Mouse (Mus musculus) adrenal gland, postnatal 36 days (tissue): ENCODE results near the gene 2610507B11Rik. TPM values are rescaled to one million over a fixed set of nuclear protein-coding genes. Genes with fewer than 3 reads are reported as not detected.

Experiments used
- total RNA-seq, 2 experiments: library from RNA; stranded (reverse); gene quantifications; 2 replicates each; pipeline ENCODE4 v1.2.3; 2021

The 2610507B11Rik gene
- total RNA-seq, 2 experiments from 2014 or later: 150 to 176 TPM

Other genes starting within 250 kb of the 2610507B11Rik start
- gene Dhrs13, start 229.5 kb upstream of the 2610507B11Rik start, total RNA-seq: 10 to 100 TPM; 12.1 to 15.2 TPM
- gene Flot2, start 223.8 kb upstream of the 2610507B11Rik start, total RNA-seq: 10 to 100 TPM; 71.4 to 98.4 TPM
- gene Eral1, start 181.4 kb upstream of the 2610507B11Rik start, total RNA-seq: 10 to 100 TPM; 30.0 to 33.6 TPM
- gene Fam222b, start 167.1 kb upstream of the 2610507B11Rik start, total RNA-seq: 10 to 100 TPM; 16.9 to 20.3 TPM
- gene Traf4, start 96.2 kb upstream of the 2610507B11Rik start, total RNA-seq: 10 to 100 TPM; 24.8 to 38.0 TPM
- gene Nek8, start 85.1 kb upstream of the 2610507B11Rik start, total RNA-seq: 10 to 100 TPM; 10.5 to 11.3 TPM
- 10 to 100 TPM; 41.5 to 88.1 TPM for gene Tlcd1, start 85.0 kb upstream of the 2610507B11Rik start, total RNA-seq
- 1,000 to 10,000 TPM; 1,640 to 1,911 TPM for gene Rpl23a, start 78.2 kb upstream of the 2610507B11Rik start, total RNA-seq
- gene Rab34, start 73.3 kb upstream of the 2610507B11Rik start, total RNA-seq: 10 to 100 TPM; 85.9 to 89.9 TPM
- 10 to 100 TPM; 14.1 to 15.2 TPM for gene Proca1, start 68.4 kb upstream of the 2610507B11Rik start, total RNA-seq
- 100 to 1,000 TPM; 107 to 112 TPM for gene Sdf2, start 16.0 kb upstream of the 2610507B11Rik start, total RNA-seq
- gene Supt6, start 15.8 kb upstream of the 2610507B11Rik start, total RNA-seq: 10 to 100 TPM; 57.2 to 76.6 TPM
- gene BC030499, start 29.1 kb downstream of the 2610507B11Rik start, total RNA-seq: 1 to 10 TPM in 1 of 2 experiments, under 1 TPM in 1; 0.99 to 1.3 TPM
- gene Spag5, start 39.8 kb downstream of the 2610507B11Rik start, total RNA-seq: 1 to 10 TPM; 4.1 to 4.3 TPM
- gene Aldoc, start 61.2 kb downstream of the 2610507B11Rik start, total RNA-seq: 10 to 100 TPM; 11.7 to 21.6 TPM
- gene Pigs, start 66.7 kb downstream of the 2610507B11Rik start, total RNA-seq: 10 to 100 TPM; 54.0 to 57.7 TPM
- gene Unc119, start 81.7 kb downstream of the 2610507B11Rik start, total RNA-seq: 10 to 100 TPM; 32.8 to 37.3 TPM
- gene Foxn1, start 124.8 kb downstream of the 2610507B11Rik start, total RNA-seq: under 1 TPM in 1 of 2 experiments, not detected in 1; 0.30 TPM
- gene Slc13a2, start 160.5 kb downstream of the 2610507B11Rik start, total RNA-seq: not detected
- 10 to 100 TPM; 31.9 to 40.0 TPM for gene Slc46a1, start 203.9 kb downstream of the 2610507B11Rik start, total RNA-seq
- 1 to 10 TPM; 4.5 to 5.9 TPM for gene Sarm1, start 236.0 kb downstream of the 2610507B11Rik start, total RNA-seq
- 1 to 10 TPM; 1.6 to 3.2 TPM for gene Vtn, start 237.3 kb downstream of the 2610507B11Rik start, total RNA-seq
- gene Sebox, start 241.7 kb downstream of the 2610507B11Rik start, total RNA-seq: not detected